Mouse (Mus musculus): ENCODE data around the gene Il1rapl1.

Gene Il1rapl1

DNA sequence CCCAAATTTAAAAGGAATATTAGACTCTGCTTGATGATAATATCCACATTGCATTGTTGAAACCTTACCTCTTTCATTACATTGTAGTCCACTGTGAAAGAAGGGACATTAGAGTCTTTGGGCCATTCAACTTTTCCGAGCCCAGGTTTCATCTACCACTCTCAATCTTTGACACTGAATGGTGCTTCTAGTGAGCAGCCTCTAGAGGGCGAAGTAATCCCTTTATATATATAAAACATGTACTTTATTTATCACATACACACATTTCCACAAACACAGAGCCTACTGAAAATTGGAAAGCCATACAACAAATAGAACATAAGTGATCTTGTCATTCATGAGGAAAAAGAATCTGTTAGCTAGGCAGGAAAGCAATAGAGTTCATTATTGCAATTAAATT is 459.8 kb downstream of the Il1rapl1 start:
- DNase-seq (ENCODE audit: low read depth, low spot score): peak; percentile 35

DNA sequence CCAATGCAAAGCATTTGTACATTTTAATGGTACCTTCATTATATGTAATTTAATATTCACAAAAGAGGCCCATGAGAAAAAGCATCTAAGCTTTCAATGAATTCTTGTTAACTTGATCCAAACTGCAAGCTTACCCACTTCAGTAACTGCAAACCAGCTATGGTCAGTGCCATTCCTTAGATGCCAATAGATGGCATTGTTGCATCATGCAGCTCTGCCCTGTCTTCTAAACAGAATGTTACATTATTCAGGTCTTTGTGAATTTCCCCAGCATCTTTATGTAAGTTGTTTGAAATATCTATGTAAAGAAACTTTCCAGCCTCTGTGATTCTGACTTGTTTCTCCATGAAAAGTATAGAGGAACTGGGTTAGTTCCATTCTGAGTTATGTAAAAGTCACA is 514.5 kb downstream of the Il1rapl1 start:
- peak; percentile 44 for DNase-seq (ENCODE audit: low read depth, low spot score)

DNA sequence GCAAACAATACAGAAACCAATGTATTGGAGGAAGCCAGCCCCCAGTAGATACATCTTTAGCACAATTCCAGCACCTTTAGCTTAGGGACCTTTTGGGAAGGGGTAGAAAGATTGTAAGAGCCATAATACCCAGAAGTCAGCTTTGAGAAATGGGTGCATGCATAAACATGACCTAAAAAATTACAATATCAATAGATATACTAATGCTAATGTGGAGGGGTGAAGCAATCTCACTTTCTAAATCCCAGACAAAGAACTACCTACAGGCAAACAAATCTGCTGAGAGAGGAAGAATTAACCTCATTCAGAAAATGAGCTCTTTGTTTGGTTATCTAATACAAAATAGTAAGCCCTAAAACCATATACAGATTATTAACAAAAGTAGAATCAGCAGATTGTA is 607.4 kb downstream of the Il1rapl1 start:
- no peak for DNase-seq (ENCODE audit: low read depth, low spot score)

DNA sequence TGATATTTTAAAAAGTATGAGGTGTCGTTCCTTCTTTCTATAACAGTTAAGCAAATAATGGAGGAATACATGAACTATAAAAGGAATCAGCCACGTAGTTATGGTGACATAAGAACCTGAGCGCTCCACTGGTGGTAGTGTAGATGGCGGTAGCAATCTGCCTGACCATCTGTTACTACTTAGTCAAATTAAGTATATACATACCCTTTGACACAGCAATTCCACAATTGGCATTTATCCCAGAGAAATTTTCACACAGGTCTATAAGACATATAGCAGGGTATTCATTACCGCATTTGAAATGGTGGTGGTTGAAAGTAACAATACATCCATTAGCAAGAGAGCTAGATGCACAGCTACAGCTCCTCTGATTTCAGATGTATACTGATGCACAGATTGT is 612.8 kb downstream of the Il1rapl1 start:
- DNase-seq (ENCODE audit: low read depth, low spot score): no peak

DNA sequence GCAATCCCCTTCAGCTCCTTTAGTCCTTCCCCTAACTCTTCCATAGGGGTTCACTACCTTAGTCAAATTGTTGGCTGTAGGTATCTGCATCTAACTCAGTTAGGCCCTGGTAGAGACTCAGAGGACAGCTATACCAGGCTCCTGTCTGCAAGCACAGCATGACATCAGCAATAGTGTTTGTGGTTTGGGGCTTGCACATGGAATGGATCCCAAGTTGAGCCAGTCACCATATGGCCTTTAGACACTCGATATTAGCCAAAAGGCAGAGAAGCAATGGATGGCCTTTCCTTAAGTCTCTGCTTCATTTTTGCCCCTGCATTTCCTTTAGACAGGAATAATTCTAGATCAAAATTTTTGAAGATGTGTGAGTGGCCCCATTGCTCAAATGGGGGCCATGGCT is 632.0 kb downstream of the Il1rapl1 start:
- no peak for DNase-seq (ENCODE audit: low read depth, low spot score)

DNA sequence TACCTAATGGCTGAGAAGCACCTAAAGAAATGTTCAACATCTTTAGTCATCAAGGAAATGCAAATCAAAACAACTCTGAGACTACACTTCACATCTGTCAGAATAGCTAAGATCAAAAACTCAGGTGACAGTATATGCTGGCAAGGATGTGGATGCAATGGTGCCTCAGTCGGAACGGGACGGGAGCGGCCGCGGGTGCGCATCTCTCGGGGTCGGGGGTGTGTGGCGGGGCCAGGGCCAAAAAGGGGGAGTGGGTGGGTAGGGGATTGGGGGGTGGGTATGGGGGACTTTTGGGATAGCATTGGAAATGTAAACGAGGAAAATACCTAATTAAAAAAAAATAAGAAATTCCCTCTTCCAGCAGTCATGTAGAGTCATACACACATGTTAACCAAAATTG is 877.3 kb downstream of the Il1rapl1 start:
- peak; percentile 78 for DNase-seq (ENCODE audit: low read depth, low spot score)

DNA sequence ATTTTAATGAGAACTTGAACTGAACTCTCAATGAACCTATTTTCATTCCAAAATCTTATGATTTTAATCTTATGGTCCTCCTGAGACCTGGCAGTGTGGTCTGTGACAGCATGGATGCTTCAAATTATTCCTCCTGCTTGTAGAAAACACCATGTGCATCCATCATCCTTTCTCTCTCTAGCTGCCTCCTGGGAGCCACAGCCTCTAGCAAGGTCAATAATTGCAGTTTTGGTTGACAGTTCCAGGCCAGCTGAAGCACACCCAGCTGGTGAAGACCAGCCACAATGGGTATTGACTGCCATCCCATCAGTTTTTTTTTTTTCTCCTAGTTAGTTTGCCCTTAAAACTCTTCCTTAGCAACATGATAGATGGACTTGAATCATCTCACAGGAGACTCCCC is 890.2 kb downstream of the Il1rapl1 start:
- no peak for DNase-seq (ENCODE audit: low read depth, low spot score)

DNA sequence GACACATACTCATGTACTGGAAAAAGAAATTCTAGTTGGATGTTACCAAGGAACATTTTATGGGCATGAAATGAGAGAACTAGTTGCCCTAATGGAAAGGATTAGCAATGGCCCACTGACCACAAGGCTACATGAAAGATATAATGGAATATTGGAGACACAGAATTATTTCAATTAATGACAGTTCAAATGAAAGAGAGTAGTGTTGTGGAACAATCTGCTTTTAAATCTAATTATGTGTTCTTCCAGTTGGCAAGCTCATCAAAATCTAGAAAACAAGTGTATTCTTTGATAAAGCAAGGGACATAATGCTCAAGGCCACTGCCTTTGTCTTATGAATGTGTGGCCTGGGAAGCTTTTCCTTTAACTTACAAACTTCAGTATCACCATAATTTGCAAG is 1113.1 kb downstream of the Il1rapl1 start:
- no peak for DNase-seq (ENCODE audit: low read depth, low spot score)

DNA sequence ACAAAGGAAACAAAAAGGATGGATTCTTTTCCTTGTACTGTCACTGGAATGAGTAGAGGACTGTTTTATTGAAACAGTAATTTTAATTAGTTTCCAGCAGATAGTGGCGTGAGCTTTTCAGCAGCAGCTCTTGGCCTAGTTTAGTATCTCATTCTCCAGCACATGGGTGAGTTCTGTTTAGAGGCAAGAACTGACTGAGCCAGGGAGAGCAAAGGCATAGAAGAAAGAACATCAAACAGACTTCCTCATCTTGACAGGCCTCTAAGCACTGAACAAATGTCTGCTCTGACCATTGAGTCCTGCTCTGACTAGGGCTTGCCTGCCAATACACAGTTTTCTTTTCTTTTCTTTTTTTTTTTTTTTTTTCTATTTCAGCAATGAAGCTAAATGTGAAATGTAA is 1160.3 kb downstream of the Il1rapl1 start:
- no peak for DNase-seq (ENCODE audit: low read depth, low spot score)

DNA sequence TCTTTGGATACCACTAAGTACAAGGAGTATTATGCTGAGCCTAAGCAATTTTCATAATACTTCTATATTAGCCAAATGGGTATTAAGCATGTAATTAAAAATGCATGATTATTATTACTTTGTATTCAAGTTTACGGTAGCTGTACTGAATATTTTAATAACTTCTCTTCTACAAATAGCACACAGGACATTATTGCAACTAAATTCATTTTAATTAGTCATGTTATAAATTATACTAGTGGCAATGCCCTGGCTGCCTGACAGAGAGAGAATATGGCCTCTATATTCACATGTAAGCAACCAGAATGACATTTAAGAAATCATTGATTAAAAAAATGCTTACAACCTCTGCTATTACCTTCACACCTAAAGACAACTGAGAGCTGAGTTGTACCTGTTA is 1160.8 kb downstream of the Il1rapl1 start:
- no peak for DNase-seq (ENCODE audit: low read depth, low spot score)

DNA sequence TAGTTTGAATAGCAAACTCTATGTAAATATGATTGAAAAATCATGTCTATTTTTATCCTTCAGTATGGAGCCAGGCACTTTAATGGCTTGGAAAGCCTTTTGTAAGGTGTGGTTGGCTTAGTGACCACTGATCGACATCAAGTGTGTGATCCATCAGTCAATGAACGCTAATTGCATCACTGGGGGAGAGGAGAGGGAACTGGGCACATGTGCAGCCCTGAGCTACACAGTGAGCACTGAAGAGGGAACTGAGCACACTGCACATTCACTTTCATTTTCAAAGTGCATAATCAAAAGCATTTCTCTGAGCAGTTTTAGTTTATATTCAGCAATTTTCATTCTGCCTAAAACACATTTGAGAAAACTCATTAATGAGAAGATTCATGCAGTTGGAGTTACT is 1164.5 kb downstream of the Il1rapl1 start:
- DNase-seq (ENCODE audit: low read depth, low spot score): peak; percentile 65

DNA sequence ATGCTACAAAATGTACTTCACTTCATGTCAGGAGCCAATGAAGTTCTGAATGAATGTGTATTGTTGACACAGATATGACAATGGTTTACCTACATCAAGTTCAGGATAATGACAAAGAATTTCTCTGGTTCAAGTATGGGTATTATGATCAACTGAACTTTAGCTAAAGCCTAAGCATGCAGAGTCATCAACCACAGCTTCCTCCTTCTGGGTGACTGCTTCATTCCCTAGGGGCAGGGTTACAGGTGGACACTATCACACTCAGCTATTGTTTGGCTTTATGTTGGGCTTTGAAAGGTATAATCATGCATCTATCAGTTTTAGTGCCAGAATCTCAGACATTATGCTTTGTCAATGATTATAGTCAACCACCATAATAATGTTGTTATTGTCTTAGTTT is 1166.3 kb downstream of the Il1rapl1 start:
- peak; percentile 46 for DNase-seq (ENCODE audit: low read depth, low spot score)

DNA sequence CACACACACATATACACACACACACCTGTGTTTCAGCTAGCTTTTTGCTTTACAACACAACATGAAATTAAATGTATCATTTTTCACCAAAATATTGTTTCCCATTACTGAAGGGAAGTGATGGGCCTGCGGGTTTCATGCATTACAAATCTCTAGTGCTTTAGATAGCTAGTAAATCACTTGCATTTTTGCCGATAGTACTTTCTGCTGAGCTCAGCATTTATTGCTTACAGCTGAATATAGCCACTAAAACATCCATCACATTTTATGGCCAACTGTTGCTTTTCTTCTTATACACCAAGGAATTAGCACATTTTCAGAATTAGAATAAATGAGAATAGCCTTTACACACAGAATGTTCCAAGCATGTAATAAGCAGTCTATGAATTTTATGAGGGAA is 1260.6 kb downstream of the Il1rapl1 start:
- no peak for DNase-seq (ENCODE audit: low read depth, low spot score)

DNA sequence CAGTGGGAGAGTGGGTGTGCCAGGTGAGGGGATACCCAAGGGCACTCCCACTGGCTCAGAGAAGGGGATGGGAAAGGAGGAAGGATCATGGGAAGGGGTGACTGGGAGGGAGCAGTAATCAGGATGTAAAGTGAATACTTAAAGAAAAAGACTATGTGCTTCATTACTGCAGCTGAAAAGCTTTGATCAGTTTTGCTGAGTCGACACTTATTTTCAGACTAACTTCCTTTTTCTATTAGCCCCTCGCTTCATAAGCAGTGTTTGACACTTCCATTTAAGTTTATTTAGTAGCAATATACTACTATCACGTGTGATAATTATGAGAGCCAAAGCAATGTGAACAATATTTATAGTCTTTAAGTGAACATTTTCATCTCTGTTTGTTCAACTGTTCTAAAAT is 1307.2 kb downstream of the Il1rapl1 start:
- DNase-seq (ENCODE audit: low read depth, low spot score): no peak

DNA sequence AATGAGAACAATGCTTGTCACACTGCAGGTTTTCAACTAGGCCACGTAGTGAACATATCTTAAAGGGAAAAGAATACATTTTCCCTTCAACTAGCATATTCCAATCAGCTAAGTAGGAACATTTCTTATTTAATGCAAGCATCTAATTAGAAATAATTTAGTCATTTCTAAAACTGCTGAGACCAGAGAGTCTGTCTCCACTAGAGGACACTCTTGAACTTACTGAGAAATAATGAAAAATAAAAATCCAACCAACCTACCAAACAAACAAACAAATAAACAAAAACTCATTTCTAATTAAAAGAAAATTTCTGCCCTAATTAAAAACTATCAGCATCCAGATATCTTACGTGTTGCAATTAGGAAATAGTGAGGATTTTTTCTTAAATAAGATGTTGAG is 1312.7 kb downstream of the Il1rapl1 start:
- peak; percentile 1 for DNase-seq (ENCODE audit: low read depth, low spot score)

DNA sequence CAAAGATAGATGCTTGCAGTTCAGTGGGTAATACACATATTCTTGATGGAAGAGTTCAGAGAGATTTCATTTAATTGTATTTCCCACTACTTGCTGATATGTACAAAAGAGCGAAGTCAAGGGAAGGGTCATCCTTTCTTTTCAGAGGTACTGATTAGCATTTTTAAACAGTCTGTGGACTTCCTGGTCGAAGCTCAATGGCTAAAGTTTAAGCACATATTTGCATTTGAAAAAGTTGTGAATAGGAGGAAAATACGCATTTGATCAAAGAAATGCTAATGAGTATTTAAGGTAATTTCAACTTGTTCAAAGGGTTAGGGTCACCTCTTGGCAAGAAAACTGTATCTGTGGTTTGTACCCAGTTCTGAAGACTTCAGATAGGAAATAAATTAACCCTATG is 1386.6 kb downstream of the Il1rapl1 start:
- no peak for DNase-seq (ENCODE audit: low read depth, low spot score)

Data from A20 (cell line).